Mouse (Mus musculus): Measurements from ENCODE around the gene Hsd11b1.

DNA sequence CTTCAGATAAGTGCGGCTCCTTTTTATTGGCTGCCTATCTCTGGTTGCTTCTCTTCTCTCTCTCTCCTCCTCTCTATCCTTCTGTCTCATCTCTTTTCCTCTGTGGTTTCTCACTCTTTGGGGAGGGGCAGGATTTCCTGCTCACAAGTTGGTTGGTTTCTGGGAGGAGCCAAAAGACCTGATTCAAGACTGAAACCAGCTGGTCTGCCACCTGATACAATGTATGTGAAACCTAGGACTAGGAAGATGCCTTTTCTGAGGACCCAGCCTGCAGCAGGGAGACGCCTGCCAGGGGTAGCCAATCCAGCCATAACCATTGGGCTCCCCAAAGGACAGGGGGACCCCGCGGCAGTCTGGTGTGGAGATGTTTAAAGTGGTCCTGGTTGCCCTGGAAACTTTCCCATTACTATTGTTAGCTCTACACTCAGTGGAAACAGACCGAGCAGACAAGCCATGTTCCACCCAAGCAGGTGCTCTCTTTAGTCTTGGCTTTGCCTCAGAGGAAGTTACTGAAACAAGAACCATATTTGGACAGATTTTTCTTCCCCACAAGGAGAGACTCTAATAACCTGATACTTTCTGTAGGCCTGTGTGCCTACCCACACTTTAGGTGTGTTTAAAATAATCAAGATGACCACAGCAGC lies at the start of gene Hsd11b1:
- no peak for TF ChIP-seq CTCF (IDR thresholded peaks at IDR 0.05; ENCODE audit: low read depth)
- TF ChIP-seq EP300 (IDR thresholded peaks at IDR 0.05; ENCODE audit: low read depth): no peak

Data from heart, postnatal 0 days (tissue).